ENCODE assay signal across 17 mouse cellular contexts in genomic region chr5:113216328-113216960, GRCm38 (mm10). TPM values are rescaled to one million over a fixed set of nuclear protein-coding genes. Genes with fewer than 3 reads are reported as not detected.
DNase-seq lines count a peak whose midpoint lies in the region; ATAC-seq and TF ChIP-seq lines count a peak whose summit lies in the region.
"Had no signal": no experiment of that assay in that cellular context is flagged by ENCODE, and none has a peak within 500 bp of the region (broad histone marks: within the 10 kb centered on the region; RNA-seq: fewer than 3 reads in every experiment).

No protein-coding gene starts in this region.

- no peaks in the 10 kb centered on the region for H3K36me3 ChIP-seq in heart, adult 2 months (ENCODE audit: control insufficient read depth, insufficient read depth, low read length)
- H3K36me3 ChIP-seq in heart, embryonic 10.5 days: no peaks in the 10 kb centered on the region
- H3K36me3 ChIP-seq in testis, adult 2 months (ENCODE audit: control insufficient read depth, insufficient read depth, low read length): no peaks in the 10 kb centered on the region
- no peaks in the 10 kb centered on the region for H3K36me3 ChIP-seq in stomach, embryonic 16.5 days (ENCODE audit: control insufficient read depth, insufficient read depth, low read length)
- H3K36me3 ChIP-seq in midbrain, postnatal 0 days (ENCODE audit: insufficient read depth, low read length): no peaks in the 10 kb centered on the region
- H3K36me3 ChIP-seq: limb, embryonic 12.5 days had no signal

- ATAC-seq in stomach, embryonic 16.5 days (ENCODE audit: insufficient read depth, low FRiP score): no peak
- no peak for ATAC-seq in midbrain, postnatal 0 days (ENCODE audit: low FRiP score)

- intact Hi-C loops in heart, adult 2 months (cut with DNase I): no loop called here

- TF ChIP-seq CTCF in heart, adult 2 months (IDR thresholded peaks at IDR 0.05): no peak
- no peak for TF ChIP-seq CTCF in testis, adult 2 months (IDR thresholded peaks at IDR 0.05; ENCODE audit: control insufficient read depth, insufficient read depth, insufficient replicate concordance, low read depth, low read length)
- no peak for TF ChIP-seq CTCF in midbrain, postnatal 0 days (IDR thresholded peaks at IDR 0.05)

- no peaks in the 10 kb centered on the region for H3K79me2 ChIP-seq in heart, adult 2 months (replicated peaks; ENCODE audit: control insufficient read depth, insufficient read depth, low read length)

- WGBS in heart, adult 2 months: 44% methylated on average over 14 of the region's 14 CpGs
- 72% methylated on average over 14 of the region's 14 CpGs for WGBS in heart, embryonic 10.5 days
- 49% methylated on average over 14 of the region's 14 CpGs for WGBS in stomach, embryonic 16.5 days
- 74% methylated on average over 14 of the region's 14 CpGs for WGBS in midbrain, postnatal 0 days

- H3K27ac ChIP-seq in heart, adult 2 months: peak overlapping the region; percentile 70
- H3K27ac ChIP-seq in heart, embryonic 10.5 days: no peak overlapping the region
- H3K27ac ChIP-seq in testis, adult 2 months (ENCODE audit: control insufficient read depth, insufficient read depth, low read depth, low read length): peak overlapping the region; percentile 32; the same call in 1 of the 2 replicates
- H3K27ac ChIP-seq in stomach, embryonic 16.5 days (ENCODE audit: low read length): peak overlapping the region; percentile 47
- no peak overlapping the region for H3K27ac ChIP-seq in midbrain, postnatal 0 days (ENCODE audit: low read depth, low read length)
- H3K27ac ChIP-seq: layer of hippocampus, adult 2 months; limb, embryonic 12.5 days had no signal

- no peaks in the 10 kb centered on the region for H3K27me3 ChIP-seq in heart, adult 2 months (ENCODE audit: control insufficient read depth, insufficient read depth, low read length)
- peaks cover 39% of the 10 kb centered on the region for H3K27me3 ChIP-seq in heart, embryonic 10.5 days (ENCODE audit: insufficient read depth, poor library complexity, severe bottlenecking)
- no peaks in the 10 kb centered on the region for H3K27me3 ChIP-seq in testis, adult 2 months (ENCODE audit: control insufficient read depth, insufficient read depth, low read length)
- H3K27me3 ChIP-seq in stomach, embryonic 16.5 days (ENCODE audit: control insufficient read depth, insufficient read depth, low read length): no peaks in the 10 kb centered on the region
- H3K27me3 ChIP-seq in midbrain, postnatal 0 days (ENCODE audit: insufficient read depth, low read length): no peaks in the 10 kb centered on the region

- no peak overlapping the region for H3K9ac ChIP-seq in heart, adult 2 months (ENCODE audit: low read depth, low read length)
- peak overlapping the region; percentile 13; the same call in 1 of the 2 replicates for H3K9ac ChIP-seq in stomach, embryonic 16.5 days (ENCODE audit: low read length)
- H3K9ac ChIP-seq in midbrain, postnatal 0 days (replicated peaks; ENCODE audit: low read length, poor library complexity, severe bottlenecking): no peak overlapping the region
- H3K9ac ChIP-seq: limb, embryonic 12.5 days had no signal

- H3K4me2 ChIP-seq in stomach, embryonic 16.5 days (ENCODE audit: low read depth, low read length): no peak overlapping the region
- H3K4me2 ChIP-seq in midbrain, postnatal 0 days (ENCODE audit: low read depth, low read length, poor library complexity, severe bottlenecking): no peak overlapping the region
- H3K4me2 ChIP-seq: limb, embryonic 12.5 days had no signal

- peak in 1 of 2 experiments; percentile 43 for DNase-seq in heart, adult 2 months
- no peak for DNase-seq in heart, embryonic 10.5 days (ENCODE audit: low spot score)
- DNase-seq in testis, postnatal 10 days (ENCODE audit: low spot score): no peak
- DNase-seq in kidney, adult 8-10 months: peak; percentile 80 to 82
- DNase-seq in midbrain, postnatal 0 days (ENCODE audit: low spot score): no peak
- no peak for DNase-seq in gastrocnemius, adult 18-20 months (ENCODE audit: low spot score)
- DNase-seq: heart, postnatal 4 days; lung, postnatal 14 days; spleen, adult 18-20 months; thymus, postnatal 14 days had no signal

- H3K4me1 ChIP-seq in heart, adult 2 months (ENCODE audit: control insufficient read depth, insufficient read depth, low read length): peaks cover 35% of the 10 kb centered on the region
- H3K4me1 ChIP-seq in heart, embryonic 10.5 days: peaks cover 51% of the 10 kb centered on the region
- peaks cover 10% of the 10 kb centered on the region for H3K4me1 ChIP-seq in testis, adult 2 months (ENCODE audit: control insufficient read depth, insufficient read depth, low read length)
- peaks cover 41% of the 10 kb centered on the region for H3K4me1 ChIP-seq in stomach, embryonic 16.5 days (ENCODE audit: control insufficient read depth, insufficient read depth, low read length)
- H3K4me1 ChIP-seq in midbrain, postnatal 0 days (ENCODE audit: insufficient read depth, low read length): no peaks in the 10 kb centered on the region

- no peak overlapping the region for H3K4me3 ChIP-seq in heart, adult 2 months
- no peak overlapping the region for H3K4me3 ChIP-seq in heart, embryonic 10.5 days
- no peak overlapping the region for H3K4me3 ChIP-seq in testis, adult 2 months (ENCODE audit: control insufficient read depth, low read depth, low read length)
- no peak overlapping the region for H3K4me3 ChIP-seq in stomach, embryonic 16.5 days (replicated peaks; ENCODE audit: low read length)
- no peak overlapping the region for H3K4me3 ChIP-seq in midbrain, postnatal 0 days (ENCODE audit: low read depth, low read length)
- H3K4me3 ChIP-seq: layer of hippocampus, adult 2 months; limb, embryonic 12.5 days had no signal

- no peaks in the 10 kb centered on the region for H3K9me3 ChIP-seq in heart, embryonic 10.5 days
- no peaks in the 10 kb centered on the region for H3K9me3 ChIP-seq in stomach, embryonic 16.5 days (replicated peaks; ENCODE audit: control insufficient read depth, low read length)
- H3K9me3 ChIP-seq in midbrain, postnatal 0 days (ENCODE audit: low read length): no peaks in the 10 kb centered on the region
- H3K9me3 ChIP-seq: limb, embryonic 12.5 days had no signal

- no peak for TF ChIP-seq EP300 in heart, adult 2 months (IDR thresholded peaks at IDR 0.05; ENCODE audit: insufficient read depth, low read depth, low read length)

- TF ChIP-seq POLR2A in heart, adult 2 months (IDR thresholded peaks at IDR 0.05; ENCODE audit: insufficient read depth, low read depth, low read length): no peak
- TF ChIP-seq POLR2A in testis, adult 2 months (IDR thresholded peaks at IDR 0.05; ENCODE audit: control insufficient read depth, low read depth, low read length): no peak

RNA-seq across cellular contexts. Expression of gene 2900026A02Rik, which starts 4.6 kb away (rescaled TPM):
- 10 to 100 TPM; 19.2 to 21.4 TPM for total RNA-seq in heart, adult 2 months (2021)
- polyA plus RNA-seq in heart, adult 2 months (2012; rRNA removed): 18.0 and 24.5 TPM in 2 replicates
- polyA plus RNA-seq in heart, embryonic 10.5 days (2016; fragmentation: Nextera tagmentation; extraction: Ambion mirVana): 10.2 and 14.7 TPM in 2 replicates
- polyA plus RNA-seq in testis, adult 2 months (2012; rRNA removed): 2.1 and 2.2 TPM in 2 replicates
- polyA plus RNA-seq in stomach, embryonic 16.5 days (2015; fragmentation: Nextera tagmentation; extraction: Ambion mirVana): 14.9 TPM in 2 replicates
- 11.7 and 11.8 TPM in 2 replicates for total RNA-seq in midbrain, postnatal 0 days (2014; rRNA removed)
- 3.3 and 3.8 TPM in 2 replicates for polyA plus RNA-seq in midbrain, postnatal 0 days (2015; fragmentation: Nextera tagmentation; extraction: Ambion mirVana)
- total RNA-seq in gastrocnemius, adult 18-20 months (2021): 10 to 100 TPM; 21.3 to 25.8 TPM

RNA-seq across cellular contexts. Expression of gene Tmem211, which starts 10.3 kb away (rescaled TPM):
- total RNA-seq in heart, adult 2 months (2021): not detected
- polyA plus RNA-seq in heart, adult 2 months (2012; rRNA removed): not detected in 2 replicates
- polyA plus RNA-seq in heart, embryonic 10.5 days (2016; fragmentation: Nextera tagmentation; extraction: Ambion mirVana): not detected in 2 replicates
- not detected in 2 replicates for polyA plus RNA-seq in testis, adult 2 months (2012; rRNA removed)
- 1.3 and 1.5 TPM in 2 replicates for polyA plus RNA-seq in stomach, embryonic 16.5 days (2015; fragmentation: Nextera tagmentation; extraction: Ambion mirVana)
- not detected in 2 replicates for total RNA-seq in midbrain, postnatal 0 days (2014; rRNA removed)
- not detected in 2 replicates for polyA plus RNA-seq in midbrain, postnatal 0 days (2015; fragmentation: Nextera tagmentation; extraction: Ambion mirVana)
- total RNA-seq in gastrocnemius, adult 18-20 months (2021): not detected
- total RNA-seq: common myeloid progenitor, adult 5-6 weeks; heart, postnatal 4 days; layer of hippocampus, adult 2 months; monocyte, adult 5-6 weeks had no signal
- polyA plus RNA-seq: gonadal fat pad, adult 2 months; limb, embryonic 12.5 days had no signal

Comparison
In these comparisons a context has a peak if more than half of its experiments do, and no peak if none do; other contexts are left out.
1. H3K27ac ChIP-seq: peak in heart, adult 2 months (single experiment), testis, adult 2 months (single experiment) and stomach, embryonic 16.5 days (single experiment); none in heart, embryonic 10.5 days (single experiment) and midbrain, postnatal 0 days (single experiment).
2. DNase-seq: peak in kidney, adult 8-10 months (2 of 2); none in heart, embryonic 10.5 days (single experiment), testis, postnatal 10 days (single experiment), midbrain, postnatal 0 days (single experiment) and gastrocnemius, adult 18-20 months (single experiment).